Mouse (Mus musculus): ENCODE data around the gene Nsl1.

Gene Nsl1

GRCm38 (mm10) chr1:191093578-191093977, 30.8 kb downstream of the Nsl1 start:
- no peak for DNase-seq (ENCODE audit: low read depth, low spot score)

GRCm38 (mm10) chr1:191095019-191095418, 32.2 kb downstream of the Nsl1 start:
- DNase-seq (ENCODE audit: low read depth, low spot score): no peak

- DNase-seq (ENCODE audit: low read depth, low spot score): no peak
Observed at GRCm38 (mm10) chr1:191096871-191097681, 34.3 kb downstream of the Nsl1 start.

DNA sequence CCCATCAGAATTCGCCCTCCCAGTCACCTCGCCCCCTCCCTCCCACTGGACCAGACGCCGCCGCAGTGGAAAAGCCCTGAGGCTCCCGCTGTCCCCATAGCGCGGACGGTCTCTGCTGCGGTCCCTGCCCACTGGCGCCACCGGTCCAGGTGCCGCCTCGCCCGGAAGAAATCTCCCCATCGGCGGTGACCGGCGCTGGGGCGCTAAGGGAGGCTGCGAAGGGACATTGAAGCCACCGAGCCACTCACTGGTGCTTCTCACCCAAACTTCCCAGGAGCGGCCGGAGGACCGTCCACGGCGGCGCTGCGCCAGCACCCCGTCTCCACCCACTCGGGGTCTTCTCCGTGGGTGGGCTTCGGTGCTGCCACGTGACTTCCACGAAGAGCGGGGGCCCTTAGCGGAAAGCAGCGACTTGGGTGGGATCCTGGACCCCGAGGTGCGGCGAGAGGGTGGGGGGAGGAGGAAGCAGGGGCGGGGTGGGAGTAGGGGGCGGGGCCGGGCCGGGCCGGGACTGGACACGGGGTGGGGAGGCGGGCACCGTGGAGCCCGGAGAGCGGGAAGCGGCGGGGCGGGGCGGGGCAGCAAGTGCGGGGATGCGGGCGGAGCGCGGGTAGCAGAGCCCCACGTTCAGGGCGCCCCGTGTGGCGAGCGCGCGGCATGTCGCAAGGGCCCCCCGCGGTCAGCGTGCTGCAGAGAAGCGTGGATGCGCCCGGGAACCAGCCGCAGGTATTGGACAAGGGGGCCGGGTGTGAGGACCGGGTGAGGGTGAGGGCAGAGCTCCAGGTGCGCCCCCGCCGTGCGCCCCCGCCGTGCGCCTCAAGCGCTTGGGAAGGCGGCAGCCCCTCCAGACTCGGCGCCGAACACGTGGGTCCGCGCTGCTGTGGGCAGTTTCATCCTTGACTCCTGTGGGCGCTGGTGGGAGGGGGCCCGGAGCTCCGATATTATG, 35.3 kb downstream of the Nsl1 start, which contains the start of gene Batf3:
Gene Batf3, plus strand, starts transcription at position 46 of the 946 bp plus-strand sequence.
- peak; percentile 57 for DNase-seq (ENCODE audit: low read depth, low spot score)

DNA sequence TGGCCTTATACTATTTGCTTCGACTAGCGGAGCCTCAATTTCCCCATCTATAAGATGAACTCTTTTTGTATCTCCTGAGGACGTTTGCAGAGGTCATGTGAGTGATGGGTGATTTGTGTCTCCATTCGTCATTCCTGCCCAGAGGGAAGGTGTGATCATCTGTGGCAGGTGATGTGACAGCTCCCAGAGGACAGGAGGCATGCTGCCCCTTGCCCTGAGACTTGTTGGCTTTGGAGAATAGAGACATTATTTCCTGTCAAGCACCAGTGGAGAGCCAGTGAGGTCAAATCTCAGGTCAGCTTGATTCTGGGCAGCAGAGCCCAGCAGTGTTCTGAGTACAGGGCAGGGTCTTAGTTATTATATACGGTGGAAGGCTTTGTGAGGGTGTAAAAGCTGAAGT, 36.3 kb downstream of the Nsl1 start:
- DNase-seq (ENCODE audit: low read depth, low spot score): no peak

GRCm38 (mm10) chr1:191099772-191100291, 37.0 kb downstream of the Nsl1 start:
- no peak for DNase-seq (ENCODE audit: low read depth, low spot score)

DNA sequence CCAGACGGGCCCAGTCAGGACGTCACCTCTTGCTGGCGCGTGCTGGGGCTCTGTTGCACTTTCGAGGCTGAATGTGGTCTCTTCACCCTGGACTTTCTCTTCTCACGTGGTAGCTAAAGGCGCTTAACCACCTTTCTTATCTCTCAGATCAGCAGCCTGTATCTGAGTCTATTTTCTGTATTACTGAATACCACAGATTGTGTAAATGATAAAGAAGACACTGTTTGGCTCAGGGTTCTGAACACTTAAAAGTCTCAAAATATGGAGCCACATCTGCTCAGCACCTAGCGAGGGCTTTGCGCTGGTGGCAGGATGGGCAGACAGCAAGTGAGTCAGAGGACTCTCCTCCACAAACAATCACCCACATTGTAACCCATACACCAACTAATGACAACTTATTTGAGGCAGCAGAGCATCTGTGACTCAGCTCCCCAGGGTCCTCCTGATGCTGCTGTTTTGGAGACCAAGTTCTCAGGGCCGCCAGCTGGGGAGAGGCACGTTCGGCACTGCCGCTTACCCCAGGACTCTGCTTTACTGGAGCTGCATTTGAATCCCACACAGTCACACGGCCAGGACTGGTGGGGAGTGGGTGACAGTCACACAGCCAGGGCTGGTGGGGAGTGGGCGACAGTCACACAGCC, 40.0 kb downstream of the Nsl1 start:
- DNase-seq (ENCODE audit: low read depth, low spot score): no peak

DNA sequence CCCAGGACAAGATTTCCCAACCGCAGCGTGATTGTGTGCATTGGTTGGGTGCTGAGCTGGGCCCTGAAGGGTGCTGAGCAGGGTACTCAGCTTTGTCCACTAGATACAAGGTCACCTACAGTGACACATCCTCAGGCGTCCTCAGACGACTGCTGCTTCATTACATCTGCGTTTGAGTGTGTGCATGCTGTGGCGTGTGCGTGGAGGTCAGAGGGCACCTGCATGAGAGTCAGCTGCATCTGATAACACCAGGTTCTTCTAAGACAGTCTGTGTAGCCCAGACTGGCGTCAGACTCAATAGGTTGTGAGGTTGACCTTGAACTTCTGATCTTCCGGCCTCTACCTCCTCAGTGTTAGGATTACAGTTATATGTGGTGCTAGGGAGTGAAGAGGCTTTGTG, 42.4 kb downstream of the Nsl1 start:
- no peak for DNase-seq (ENCODE audit: low read depth, low spot score)

DNA sequence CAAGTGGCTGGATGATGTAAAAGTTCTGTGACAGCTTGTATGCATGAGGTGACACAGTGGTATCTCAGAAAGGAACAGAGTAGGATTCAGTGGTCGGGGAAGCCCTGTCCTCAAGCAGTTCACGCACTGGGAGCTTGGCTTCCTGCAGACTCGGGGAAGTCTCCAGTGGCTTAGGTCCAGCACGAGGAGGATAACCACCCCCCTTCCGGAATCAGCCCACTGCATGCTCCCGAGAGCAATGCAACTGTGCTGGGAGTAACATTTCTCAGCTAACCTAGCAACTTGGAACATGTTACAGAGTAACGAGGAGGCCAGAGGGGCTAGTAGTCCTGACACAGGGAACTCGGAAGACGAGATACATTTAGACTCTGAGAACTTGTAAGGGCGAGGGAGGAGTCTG, 44.5 kb downstream of the Nsl1 start:
- no peak for DNase-seq (ENCODE audit: low read depth, low spot score)

DNA sequence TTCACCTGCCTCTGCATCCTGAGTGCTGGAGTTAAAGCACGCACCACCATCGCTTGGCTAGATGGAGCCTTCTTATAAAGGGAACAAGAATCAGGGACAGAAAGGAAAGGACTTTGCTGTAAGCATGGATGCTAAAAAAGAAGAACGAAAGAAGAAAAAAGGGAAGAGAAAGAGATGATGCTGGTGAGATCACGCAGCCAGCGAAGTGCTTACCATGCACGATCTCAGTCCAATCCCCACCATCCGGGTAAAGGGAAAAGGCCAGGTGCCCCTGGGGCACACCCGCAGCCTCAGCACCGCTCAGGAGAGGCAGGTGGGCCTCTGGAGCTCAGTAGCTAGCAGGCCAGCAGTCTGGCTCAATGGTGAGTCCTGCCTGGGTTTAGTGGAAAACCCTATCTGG, 47.1 kb downstream of the Nsl1 start:
- no peak for DNase-seq (ENCODE audit: low read depth, low spot score)

DNA sequence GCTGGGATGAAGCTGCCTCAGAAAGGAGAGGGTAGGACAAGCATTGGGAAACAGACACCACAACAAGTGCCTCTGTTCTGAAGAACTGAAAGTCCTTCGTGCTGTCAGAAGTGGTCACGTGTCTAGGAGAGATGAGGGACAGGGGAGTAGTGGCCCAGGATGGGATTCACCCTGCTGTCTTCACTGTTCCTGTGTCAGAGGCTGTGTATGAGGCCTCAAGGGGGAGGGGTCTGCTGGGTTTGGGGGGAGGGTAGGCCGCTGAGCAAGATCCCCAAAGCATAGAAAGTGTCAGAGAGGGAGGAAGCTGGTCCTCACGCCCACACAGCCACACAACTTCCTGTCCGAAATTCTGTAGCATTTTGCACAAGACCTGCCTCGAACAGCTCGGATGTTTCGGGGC, 48.3 kb downstream of the Nsl1 start:
- DNase-seq (ENCODE audit: low read depth, low spot score): no peak

DNA sequence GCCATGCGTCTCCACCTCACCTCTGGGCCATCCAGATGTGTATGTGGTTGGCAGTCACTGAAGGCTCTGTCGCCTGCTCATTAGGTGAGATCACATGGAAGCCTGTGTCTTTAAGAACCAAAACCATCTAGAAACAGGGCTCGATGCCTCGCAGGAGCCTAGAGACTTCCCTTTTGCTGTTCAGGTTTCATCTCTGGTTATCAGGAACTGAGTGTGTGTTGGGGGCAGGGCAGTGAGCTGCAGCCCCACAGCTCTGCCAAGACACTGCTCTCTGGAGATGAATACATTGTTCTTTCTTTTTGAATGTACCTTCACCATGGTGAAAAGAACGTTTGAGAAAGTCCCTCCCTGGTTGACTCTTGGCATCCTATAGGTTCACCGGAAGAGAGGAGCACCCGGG, 52.1 kb downstream of the Nsl1 start:
- no peak for DNase-seq (ENCODE audit: low read depth, low spot score)

DNA sequence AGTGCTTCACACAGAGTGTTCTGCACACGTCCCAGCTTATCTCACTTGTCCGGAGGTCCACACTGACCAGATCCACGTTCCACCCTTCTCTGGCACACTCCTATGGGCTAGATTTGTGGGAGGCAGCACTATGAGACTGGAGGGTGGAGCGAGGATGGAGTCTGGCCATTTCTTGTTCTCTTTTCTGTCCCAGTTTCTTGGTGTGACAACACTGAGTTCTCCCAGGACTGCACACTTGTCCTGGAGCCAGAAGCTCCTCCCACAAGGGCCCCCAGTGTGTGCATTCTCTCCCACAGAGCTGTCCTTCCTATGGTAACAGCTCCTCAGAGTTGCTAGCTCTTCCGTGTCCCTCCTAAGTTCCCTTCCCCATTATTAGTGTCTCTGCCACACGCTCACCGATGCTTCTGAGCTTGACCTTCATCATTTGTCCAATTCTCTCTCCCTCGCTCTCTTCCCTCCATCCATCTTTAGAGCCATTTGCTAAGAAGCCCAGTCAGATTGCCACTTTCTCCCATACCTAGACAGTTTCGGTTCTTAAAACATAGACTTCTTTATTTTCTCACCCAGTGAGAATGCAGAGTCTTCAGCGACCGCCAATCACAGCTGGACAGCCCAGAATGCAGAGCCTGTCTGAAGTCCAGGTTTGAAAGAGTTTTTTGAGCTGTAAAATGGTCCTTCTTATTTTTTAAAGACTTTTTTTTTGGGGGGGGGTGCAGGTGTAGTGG, 52.9 kb downstream of the Nsl1 start:
- DNase-seq (ENCODE audit: low read depth, low spot score): no peak

DNA sequence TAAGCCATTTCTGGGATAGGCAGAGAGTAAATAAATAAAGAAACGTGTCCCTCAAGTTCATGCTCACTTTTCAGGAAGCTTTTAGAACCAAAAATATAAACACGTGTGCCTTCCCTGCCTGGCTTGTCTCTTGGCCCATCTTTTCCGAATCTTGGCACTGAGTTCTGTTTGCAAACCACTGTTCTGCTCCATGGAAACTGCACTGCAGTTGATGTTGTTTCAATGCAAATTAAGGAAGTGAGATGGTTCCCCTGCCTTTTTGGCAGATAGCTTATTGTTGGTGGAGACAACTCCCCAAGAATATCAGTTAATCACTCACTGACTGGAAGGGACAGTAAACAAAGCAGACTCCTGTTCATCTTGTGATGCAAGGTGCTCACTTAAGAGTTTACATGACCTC, 59.9 kb downstream of the Nsl1 start:
- no peak for DNase-seq (ENCODE audit: low read depth, low spot score)

DNA sequence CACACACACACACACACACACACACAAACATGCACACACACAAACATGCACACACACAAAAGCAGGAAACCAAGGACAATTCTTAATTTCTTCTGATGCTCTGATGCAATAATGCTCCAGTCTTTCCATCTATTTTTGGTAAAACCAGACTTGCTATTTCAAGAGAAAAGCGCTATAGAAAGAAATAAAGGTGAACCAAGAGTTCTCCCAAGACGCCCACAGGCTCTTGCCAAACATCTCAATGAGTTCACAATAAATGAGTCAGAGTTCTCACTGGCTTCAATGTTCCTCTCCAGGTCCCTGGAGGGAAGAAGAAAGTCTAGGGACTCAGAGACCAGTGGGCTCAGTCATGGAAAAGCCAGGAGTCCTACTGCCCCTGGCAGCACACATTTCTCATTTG, 60.9 kb downstream of the Nsl1 start:
- no peak for DNase-seq (ENCODE audit: low read depth, low spot score)

GRCm38 (mm10) chr1:191124288-191124687, 61.5 kb downstream of the Nsl1 start:
- no peak for DNase-seq (ENCODE audit: low read depth, low spot score)

GRCm38 (mm10) chr1:191125811-191126638, 63.2 kb downstream of the Nsl1 start:
- peak; percentile 86 for DNase-seq (ENCODE audit: low read depth, low spot score)

GRCm38 (mm10) chr1:191131692-191132091, 68.9 kb downstream of the Nsl1 start:
- no peak for DNase-seq (ENCODE audit: low read depth, low spot score)

GRCm38 (mm10) chr1:191132240-191132639, 69.4 kb downstream of the Nsl1 start:
- DNase-seq (ENCODE audit: low read depth, low spot score): no peak

GRCm38 (mm10) chr1:191132934-191133333, 70.1 kb downstream of the Nsl1 start:
- no peak for DNase-seq (ENCODE audit: low read depth, low spot score)
